Mouse (Mus musculus): ENCODE results near the gene Ubfd1.

- TF ChIP-seq CTCF (IDR thresholded peaks at IDR 0.05; ENCODE audit: insufficient read depth, low read length) (peak; percentile 65), POLR2A (IDR thresholded peaks at IDR 0.05; ENCODE audit: borderline replicate concordance, extremely low read depth, low read depth, low read length) (no peak)
Measured at GRCm38 (mm10) chr7:122099222-122099621, 32.2 kb downstream of the Ubfd1 start.
